Mouse (Mus musculus) brain, embryonic 14.5 days (tissue): ENCODE measurements around the gene Dnajb12. TPM values are rescaled to one million over a fixed set of nuclear protein-coding genes. Genes with fewer than 3 reads are reported as not detected.

ENCODE experiments used
- DNase-seq: peaks from one replicate; pipeline ENCODE4 v3.0.0-alpha.2; 2011; ENCODE audit warnings: low read depth
- CTCF ChIP-seq: fragments of 200-500 bp; IDR thresholded peaks from 2 replicates; pipeline ENCODE4 v1.5.1; 2012; ENCODE audit warnings: inconsistent platforms, mild to moderate bottlenecking, moderate library complexity, borderline replicate concordance; ENCODE audit not compliant: insufficient read depth, insufficient read length; ENCODE audit errors: extremely low read depth
- POLR2A ChIP-seq: fragments of 200-500 bp; IDR thresholded peaks from 2 replicates; pipeline ENCODE4 v1.6.1; 2012; ENCODE audit warnings: mild to moderate bottlenecking, inconsistent platforms, borderline replicate concordance; ENCODE audit not compliant: poor library complexity, insufficient read depth, insufficient read length, severe bottlenecking; ENCODE audit errors: extremely low read depth
- polyA plus RNA-seq: library from polyadenylated mRNA; depleted of rRNA; stranded (reverse); fragments of >200 nt; gene quantifications from 2 replicates; pipeline ENCODE4 v1.2.3, GENCODE M21; 2012

The Dnajb12 gene
- polyA plus RNA-seq, 1 experiment, result 34.0 TPM

- DNase-seq, result no peak
- TF ChIP-seq POLR2A (no peak), CTCF (no peak)
These were observed 54.7 kb downstream of the Dnajb12 start for GRCm38 (mm10) chr10:59934039-59934438.

- DNase-seq, result no peak
- TF ChIP-seq POLR2A (no peak), CTCF (no peak)
These were observed 56.9 kb downstream of the Dnajb12 start for GRCm38 (mm10) chr10:59936058-59936856.

GRCm38 (mm10) chr10:59938662-59939061 is 59.3 kb downstream of the Dnajb12 start:
- DNase-seq, result no peak
- TF ChIP-seq CTCF, result no peak
- no peak for TF ChIP-seq POLR2A

- TF ChIP-seq POLR2A, result no peak
- TF ChIP-seq CTCF, result no peak
These were observed 59.7 kb downstream of the Dnajb12 start for GRCm38 (mm10) chr10:59939081-59939480.

GRCm38 (mm10) chr10:59942281-59942846 is 63.0 kb downstream of the Dnajb12 start:
- peak; percentile 43 for DNase-seq
- TF ChIP-seq CTCF, result no peak
- TF ChIP-seq POLR2A, result no peak

More at GRCm38 (mm10) chr10:59939081-59939480, 59.7 kb downstream of the Dnajb12 start:
- no peak for DNase-seq

GRCm38 (mm10) chr10:59942847-59943420 is 63.6 kb downstream of the Dnajb12 start:
- TF ChIP-seq CTCF, result no peak
- TF ChIP-seq POLR2A, result no peak

GRCm38 (mm10) chr10:59943421-59943989 is 64.1 kb downstream of the Dnajb12 start:
- TF ChIP-seq POLR2A, result no peak
- TF ChIP-seq CTCF, result no peak
- peak; percentile 92 for DNase-seq

More at GRCm38 (mm10) chr10:59942847-59943420, 63.6 kb downstream of the Dnajb12 start:
- peak; percentile 73 for DNase-seq

- TF ChIP-seq CTCF (no peak), POLR2A (no peak)
- no peak for DNase-seq
These were observed 66.1 kb downstream of the Dnajb12 start for GRCm38 (mm10) chr10:59945416-59945815.

GRCm38 (mm10) chr10:59946362-59946761 is 67.0 kb downstream of the Dnajb12 start:
- TF ChIP-seq CTCF, result no peak
- TF ChIP-seq POLR2A, result no peak
- no peak for DNase-seq

- TF ChIP-seq CTCF, result no peak
- no peak for TF ChIP-seq POLR2A
- DNase-seq, result no peak
These were observed 68.1 kb downstream of the Dnajb12 start for GRCm38 (mm10) chr10:59947296-59948073.
